Mouse (Mus musculus) CH12.LX (cell line): ENCODE results near the gene Bsg.

ENCODE experiments used
- CTCF ChIP-seq, 2 experiments: IDR thresholded peaks in 1 of 2; conservative IDR thresholded peaks in 1 of 2; 2 replicates each; pipeline ENCODE4 v1.5.1; 2011 to 2012; ENCODE audit warnings: low read depth in 2 of 2, low read length in 2 of 2, improper control_type of control experiment in 1 of 2, inconsistent platforms in 1 of 2, mild to moderate bottlenecking in 1 of 2, moderate library complexity in 1 of 2
- EP300 ChIP-seq: IDR thresholded peaks from 2 replicates; pipeline ENCODE4 v1.6.1; 2011; ENCODE audit warnings: low read length, improper control_type of control experiment
- NELFE ChIP-seq: IDR thresholded peaks from 2 replicates; pipeline ENCODE4 v1.6.1; 2011; ENCODE audit warnings: low read depth, low read length, improper control_type of control experiment
- POLR2A ChIP-seq: IDR thresholded peaks from 2 replicates; pipeline ENCODE4 v1.6.1; 2011; ENCODE audit warnings: low read depth, mild to moderate bottlenecking, improper control_type of control experiment, low read length
- RAD21 ChIP-seq: IDR thresholded peaks from 2 replicates; pipeline ENCODE4 v1.6.1; 2011; ENCODE audit warnings: low read depth, mild to moderate bottlenecking, low read length, improper control_type of control experiment, moderate library complexity
- RCOR1 ChIP-seq: conservative IDR thresholded peaks from 2 replicates; pipeline ENCODE4 v1.6.1; 2012; ENCODE audit warnings: low read depth, mild to moderate bottlenecking, inconsistent platforms, low read length, improper control_type of control experiment

DNA sequence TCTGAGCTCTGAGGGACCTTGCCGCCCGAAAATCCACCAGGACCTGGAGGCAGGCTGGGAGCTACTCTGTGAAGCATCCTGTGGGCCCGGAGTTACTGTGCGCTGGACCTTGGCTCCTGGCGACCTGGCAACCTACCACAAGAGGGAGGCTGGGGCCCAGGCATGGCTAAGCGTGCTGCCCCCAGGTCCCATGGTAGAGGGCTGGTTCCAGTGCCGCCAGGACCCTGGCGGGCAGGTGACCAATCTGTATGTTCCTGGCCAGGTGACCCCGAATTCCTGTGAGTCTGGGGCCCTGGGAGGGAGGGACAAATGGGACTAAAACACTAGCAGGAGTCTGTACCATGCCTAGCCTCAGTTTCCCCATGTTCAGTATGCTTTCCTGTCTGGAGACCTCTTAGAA is 37.8 kb upstream of the Bsg start:
- TF ChIP-seq RAD21 (peak; percentile 3; the same call in 1 of the 2 replicates), NELFE (no peak), CTCF (conservative IDR thresholded peaks at IDR 0.05 in 1 of 2, IDR thresholded peaks at IDR 0.05 in 1 of 2; ENCODE audit: low read depth in 2 of 2, low read length in 2 of 2) (peak in 1 of 2 experiments; percentile 16; a peak in 2 of 4 replicates), POLR2A (no peak), EP300 (no peak), RCOR1 (no peak)
